Mouse (Mus musculus): Measurements from ENCODE around the gene Cyp8b1.

GRCm38 (mm10) chr9:121943005-121943404 lies 26.9 kb upstream of the Cyp8b1 start:
- TF ChIP-seq CTCF (IDR thresholded peaks at IDR 0.05) (no peak), EP300 (IDR thresholded peaks at IDR 0.05) (no peak)

Data from lung, postnatal 0 days (tissue).